Mouse (Mus musculus) CD8-positive naive resting alpha-beta T cell, adult 57 days (primary cell): ENCODE measurements around the gene AC170998.1. TPM values are rescaled to one million over a fixed set of nuclear protein-coding genes. Genes with fewer than 3 reads are reported as not detected.

Experiments
- total RNA-seq: library from RNA; stranded (reverse); gene quantifications from one replicate; pipeline ENCODE4 v1.2.4, GENCODE M21; 2023

The AC170998.1 gene
- 7.7 TPM for total RNA-seq

GRCm38 (mm10) chr17:28725783-28726182 is at the start of gene AC170998.1:
Gene AC170998.1 (plus strand): TSS chr17:28726083.

GRCm38 (mm10) chr17:28689586-28690283 is 36.1 kb upstream of the AC170998.1 start, which contains the start of gene Slc26a8:
Gene Slc26a8 (minus strand): TSS chr17:28690233.

GRCm38 (mm10) chr17:28690776-28691686 is 34.9 kb upstream of the AC170998.1 start, which contains the start of gene Mapk14:
Gene Mapk14 (plus strand): TSS chr17:28691329.

GRCm38 (mm10) chr17:28769121-28769874 is 43.4 kb downstream of the AC170998.1 start, which contains the start of gene Mapk13:
Gene Mapk13 (plus strand): TSS chr17:28769297.

Other genes with a start within 250 kb of the AC170998.1 start
- 33.0 TPM for gene Fkbp5, start 208.6 kb upstream of the AC170998.1 start, total RNA-seq
- gene Armc12, start 195.3 kb upstream of the AC170998.1 start, total RNA-seq = not detected
- gene Clpsl2, start 176.7 kb upstream of the AC170998.1 start, total RNA-seq = not detected
- gene Clps, start 165.3 kb upstream of the AC170998.1 start, total RNA-seq = 8.8 TPM
- gene Lhfpl5, start 150.4 kb upstream of the AC170998.1 start, total RNA-seq = not detected
- 353 TPM for gene Srpk1, start 103.4 kb upstream of the AC170998.1 start, total RNA-seq
- 1.6 TPM for gene Slc26a8, start 35.9 kb upstream of the AC170998.1 start, total RNA-seq
- 97.6 TPM for gene Mapk14, start 34.8 kb upstream of the AC170998.1 start, total RNA-seq
- 0.83 TPM for gene Mapk13, start 43.2 kb downstream of the AC170998.1 start, total RNA-seq
- gene Brpf3, start 75.0 kb downstream of the AC170998.1 start, total RNA-seq = 42.4 TPM
- gene Pnpla1, start 132.3 kb downstream of the AC170998.1 start, total RNA-seq = not detected
- gene 4930539E08Rik, start 189.2 kb downstream of the AC170998.1 start, total RNA-seq = 0.64 TPM
- not detected for gene Pxt1, start 217.8 kb downstream of the AC170998.1 start, total RNA-seq
- gene Kctd20, start 225.9 kb downstream of the AC170998.1 start, total RNA-seq = 47.9 TPM